Mouse (Mus musculus): ENCODE measurements around the gene Tirap. TPM values are rescaled to one million over a fixed set of nuclear protein-coding genes. Genes with fewer than 3 reads are reported as not detected.
A peak's percentile ranks its signal among the peaks of the same experiment; 100 is the strongest.

Tirap gene
- polyA plus RNA-seq, 1 experiment from 2014 or later = 10.6 TPM

GRCm38 (mm10) chr9:35166798-35167635 is 33.1 kb downstream of the Tirap start:
- no peaks in the 10 kb centered on the region for H3K9me3 ChIP-seq (ENCODE audit: low read length)

GRCm38 (mm10) chr9:35166144-35166797 is 33.8 kb downstream of the Tirap start:
- peak; percentile 71 for ATAC-seq
- DNase-seq = no peak
- Histone ChIP-seq H3K4me3 (ENCODE audit: low read depth, low read length) (no peak overlapping the region), H3K27ac (ENCODE audit: low read depth) (peak overlapping the region; percentile 45; the same call in 1 of the 2 replicates), H3K4me2 (ENCODE audit: low read depth, low read length) (no peak overlapping the region), H3K36me3 (replicated peaks; ENCODE audit: insufficient read depth, low read length) (peaks cover 10% of the 10 kb centered on the region; the same call in 1 of the 2 replicates), H3K9me3 (ENCODE audit: low read length) (no peaks in the 10 kb centered on the region), H3K27me3 (ENCODE audit: insufficient read depth, low read length) (no peaks in the 10 kb centered on the region), H3K9ac (replicated peaks) (no peak overlapping the region), H3K4me1 (ENCODE audit: insufficient read depth) (no peaks in the 10 kb centered on the region)
- TF ChIP-seq CTCF (IDR thresholded peaks at IDR 0.05; ENCODE audit: low read depth) = peak; percentile 75
- TF ChIP-seq EP300 (IDR thresholded peaks at IDR 0.05; ENCODE audit: low read depth) = no peak
- 28% methylated on average over 3 of the region's 3 CpGs for WGBS (ENCODE audit: insufficient replicate concordance)

More at GRCm38 (mm10) chr9:35166798-35167635, 33.1 kb downstream of the Tirap start:
- H3K4me1 ChIP-seq (ENCODE audit: insufficient read depth) = no peaks in the 10 kb centered on the region; the same call in 1 of the 2 replicates
- ATAC-seq = peak; percentile 52
- DNase-seq = no peak
- TF ChIP-seq EP300 (IDR thresholded peaks at IDR 0.05; ENCODE audit: low read depth) (no peak), CTCF (IDR thresholded peaks at IDR 0.05; ENCODE audit: low read depth) (no peak)
- peaks cover 10% of the 10 kb centered on the region; the same call in 1 of the 2 replicates for H3K36me3 ChIP-seq (replicated peaks; ENCODE audit: insufficient read depth, low read length)
- no peak overlapping the region for H3K4me3 ChIP-seq (ENCODE audit: low read depth, low read length)
- no peak overlapping the region for H3K9ac ChIP-seq (replicated peaks)
- H3K27ac ChIP-seq (ENCODE audit: low read depth) = peak overlapping the region; percentile 45
- H3K27me3 ChIP-seq (ENCODE audit: insufficient read depth, low read length) = no peaks in the 10 kb centered on the region
- no peak overlapping the region for H3K4me2 ChIP-seq (ENCODE audit: low read depth, low read length)
- WGBS (ENCODE audit: insufficient replicate concordance) = 61% methylated on average over 9 of the region's 9 CpGs

DNA sequence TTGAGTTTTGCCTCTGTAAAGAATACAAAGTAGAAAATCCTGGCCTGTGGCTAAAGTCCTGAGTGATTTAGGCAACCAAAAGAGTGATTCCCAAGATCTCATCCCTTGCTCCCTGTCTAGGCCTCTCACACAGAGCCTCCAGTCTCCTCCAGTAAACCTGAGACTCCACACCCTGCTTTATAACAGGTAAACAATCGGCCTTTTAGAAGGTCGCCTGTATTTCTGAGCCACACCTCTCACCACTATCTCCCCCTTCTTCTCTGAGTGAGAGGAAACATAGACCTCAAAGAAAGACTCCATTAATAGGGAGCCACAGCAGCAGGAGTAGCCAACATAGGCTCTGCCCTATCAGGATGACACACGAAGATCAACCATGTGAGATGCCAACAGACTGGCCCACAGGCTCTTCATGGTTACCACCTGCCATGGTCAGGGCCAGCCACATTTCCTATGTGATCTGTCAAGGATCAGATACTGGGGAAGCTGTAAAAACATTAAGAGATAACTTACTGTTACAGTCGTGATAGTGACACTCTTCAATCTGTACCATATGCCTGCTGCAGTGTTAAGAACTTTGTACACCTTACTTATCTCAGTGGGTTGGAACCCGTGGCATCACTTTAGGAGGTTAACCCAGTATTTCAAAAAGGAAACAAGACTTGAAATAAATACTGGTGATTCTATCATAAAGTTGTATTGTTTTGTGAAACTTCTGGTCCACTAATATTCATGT is 35.8 kb downstream of the Tirap start:
- Histone ChIP-seq H3K27me3 (ENCODE audit: insufficient read depth, low read length) (no peaks in the 10 kb centered on the region), H3K9ac (replicated peaks) (no peak overlapping the region), H3K27ac (ENCODE audit: low read depth) (no peak overlapping the region), H3K4me3 (ENCODE audit: low read depth, low read length) (no peak overlapping the region), H3K4me2 (ENCODE audit: low read depth, low read length) (no peak overlapping the region), H3K9me3 (ENCODE audit: low read length) (no peaks in the 10 kb centered on the region), H3K4me1 (ENCODE audit: insufficient read depth) (no peaks in the 10 kb centered on the region), H3K36me3 (replicated peaks; ENCODE audit: insufficient read depth, low read length) (peaks cover 10% of the 10 kb centered on the region; the same call in 1 of the 2 replicates)
- TF ChIP-seq CTCF (IDR thresholded peaks at IDR 0.05; ENCODE audit: low read depth) (no peak), EP300 (IDR thresholded peaks at IDR 0.05; ENCODE audit: low read depth) (no peak)
- ATAC-seq (no peak), DNase-seq (no peak)
- 59% methylated on average over 5 of the region's 5 CpGs for WGBS (ENCODE audit: insufficient replicate concordance)

DNA sequence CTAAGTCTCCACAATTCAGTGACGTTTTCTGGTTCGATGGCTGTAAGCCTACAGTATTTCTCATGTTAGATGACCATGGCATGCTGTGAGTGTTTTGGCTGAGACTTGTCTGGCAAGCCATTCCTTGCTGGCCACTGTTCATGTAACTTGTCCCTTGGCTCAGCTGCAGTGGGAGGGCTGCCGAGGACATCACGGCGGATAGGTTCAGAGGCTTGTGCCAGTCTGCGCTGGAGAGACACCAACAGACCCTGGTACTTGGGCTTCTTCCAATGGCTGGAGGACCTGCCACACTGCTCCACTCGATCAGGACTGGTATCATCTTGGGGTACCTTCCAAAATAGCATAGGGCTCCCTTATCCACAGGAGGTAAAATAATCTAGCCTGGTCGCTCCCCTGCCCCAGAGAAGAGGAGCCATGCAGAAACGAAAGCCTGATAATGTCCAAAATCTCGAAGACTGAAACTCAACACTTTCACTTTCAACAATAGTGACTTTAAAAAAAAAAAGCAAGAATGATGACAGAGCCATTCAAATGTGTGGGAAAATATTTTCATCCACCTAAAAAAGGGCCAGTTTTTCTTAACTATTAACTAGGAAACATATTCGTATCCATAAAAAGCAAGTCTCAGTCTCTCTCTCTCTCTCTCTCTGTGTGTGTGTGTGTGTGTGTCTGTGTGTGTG is 36.9 kb downstream of the Tirap start:
- ATAC-seq (no peak), DNase-seq (no peak)
- no peak overlapping the region for H3K4me3 ChIP-seq (ENCODE audit: low read depth, low read length)
- H3K4me2 ChIP-seq (ENCODE audit: low read depth, low read length) = no peak overlapping the region
- no peak for TF ChIP-seq EP300 (IDR thresholded peaks at IDR 0.05; ENCODE audit: low read depth)
- TF ChIP-seq CTCF (IDR thresholded peaks at IDR 0.05; ENCODE audit: low read depth) = no peak
- peaks cover 6% of the 10 kb centered on the region; the same call in 1 of the 2 replicates for H3K36me3 ChIP-seq (replicated peaks; ENCODE audit: insufficient read depth, low read length)
- no peak overlapping the region for H3K27ac ChIP-seq (ENCODE audit: low read depth)
- no peaks in the 10 kb centered on the region for H3K9me3 ChIP-seq (ENCODE audit: low read length)
- WGBS (ENCODE audit: insufficient replicate concordance) = 82% methylated on average over 11 of the region's 11 CpGs
- H3K4me1 ChIP-seq (ENCODE audit: insufficient read depth) = no peaks in the 10 kb centered on the region
- H3K9ac ChIP-seq (replicated peaks) = no peak overlapping the region
- no peaks in the 10 kb centered on the region for H3K27me3 ChIP-seq (ENCODE audit: insufficient read depth, low read length)

DNA sequence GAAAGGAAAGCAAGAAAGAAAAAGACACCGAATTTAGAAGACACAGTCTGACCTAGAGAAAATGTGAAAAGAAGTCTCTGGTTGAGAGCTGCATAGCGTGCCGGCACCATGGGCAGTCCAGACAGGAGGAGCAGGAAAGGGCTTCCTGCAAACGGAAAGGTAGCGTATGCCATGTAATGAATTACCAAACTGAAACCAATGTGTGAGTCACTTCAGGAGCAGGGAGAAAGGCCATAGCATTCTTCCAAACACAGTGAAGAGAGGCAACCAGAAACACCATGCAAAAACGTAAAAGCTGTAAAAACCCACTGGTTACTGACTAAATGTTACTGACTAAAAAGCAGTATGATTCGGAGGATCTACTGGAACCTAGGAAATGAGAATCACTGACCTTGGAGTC is 38.4 kb downstream of the Tirap start:
- TF ChIP-seq CTCF (IDR thresholded peaks at IDR 0.05; ENCODE audit: low read depth) (no peak), EP300 (IDR thresholded peaks at IDR 0.05; ENCODE audit: low read depth) (no peak)
- Histone ChIP-seq H3K9ac (replicated peaks) (no peak overlapping the region), H3K27me3 (ENCODE audit: insufficient read depth, low read length) (no peaks in the 10 kb centered on the region), H3K4me1 (ENCODE audit: insufficient read depth) (no peaks in the 10 kb centered on the region), H3K36me3 (replicated peaks; ENCODE audit: insufficient read depth, low read length) (peaks cover 6% of the 10 kb centered on the region; the same call in 1 of the 2 replicates), H3K27ac (ENCODE audit: low read depth) (0 out of 2 replicates have a peak overlapping the region, but pooled peaks have one; percentile 5), H3K4me3 (ENCODE audit: low read depth, low read length) (no peak overlapping the region), H3K9me3 (ENCODE audit: low read length) (no peaks in the 10 kb centered on the region), H3K4me2 (ENCODE audit: low read depth, low read length) (no peak overlapping the region)
- 83% methylated on average over 7 of the region's 7 CpGs for WGBS (ENCODE audit: insufficient replicate concordance)
- DNase-seq (no peak), ATAC-seq (no peak)

Measured in liver, postnatal 0 days (tissue).